Mouse (Mus musculus): ENCODE results near the gene Slc9a9.

Gene Slc9a9

DNA sequence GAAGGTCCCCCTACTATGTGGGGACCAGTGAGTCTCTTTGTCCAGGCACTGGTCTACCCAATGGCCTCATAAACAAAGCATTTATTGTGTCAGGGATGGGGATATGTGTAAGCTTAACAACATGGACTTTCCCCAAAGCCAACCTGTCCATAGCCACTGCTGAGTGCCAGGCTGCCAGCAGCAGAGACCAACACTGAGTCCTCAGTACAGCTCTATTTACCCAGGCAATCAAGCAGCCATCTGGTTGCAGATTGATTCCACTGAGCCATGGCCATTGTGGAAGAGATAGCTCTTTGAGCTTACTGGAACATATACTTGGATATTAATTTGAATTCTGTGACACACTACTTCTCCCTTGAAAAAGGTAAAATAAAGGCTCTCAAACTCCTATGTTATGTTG, 570.2 kb downstream of the Slc9a9 start:
- DNase-seq = no peak

DNA sequence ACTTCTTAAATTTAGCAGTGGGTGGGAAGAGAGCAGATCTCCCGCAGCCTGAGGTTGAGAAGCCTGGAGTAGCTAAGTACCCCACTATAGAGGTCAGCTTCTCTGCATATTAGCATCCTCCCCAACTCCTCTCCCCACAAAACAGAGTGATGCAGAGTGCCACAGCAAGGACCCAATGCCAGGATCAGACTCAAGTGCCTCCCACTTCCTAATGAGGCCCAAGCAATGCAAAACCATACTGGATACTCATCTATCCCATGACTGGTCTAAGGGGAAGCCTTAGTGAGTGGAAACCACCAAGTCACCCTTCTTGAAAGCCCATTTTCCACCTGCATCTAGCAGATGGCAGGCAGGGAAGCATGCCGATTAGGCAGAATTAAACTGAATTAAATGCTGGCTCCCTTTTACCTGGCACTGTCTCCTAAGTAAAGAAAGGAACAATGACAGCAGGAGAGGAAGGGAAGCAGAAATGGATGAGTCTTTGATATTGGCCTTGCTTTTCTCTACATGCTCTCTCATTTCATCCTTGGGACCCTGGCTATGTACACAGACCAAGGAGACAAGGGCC, 573.0 kb downstream of the Slc9a9 start:
- no peak for DNase-seq

DNA sequence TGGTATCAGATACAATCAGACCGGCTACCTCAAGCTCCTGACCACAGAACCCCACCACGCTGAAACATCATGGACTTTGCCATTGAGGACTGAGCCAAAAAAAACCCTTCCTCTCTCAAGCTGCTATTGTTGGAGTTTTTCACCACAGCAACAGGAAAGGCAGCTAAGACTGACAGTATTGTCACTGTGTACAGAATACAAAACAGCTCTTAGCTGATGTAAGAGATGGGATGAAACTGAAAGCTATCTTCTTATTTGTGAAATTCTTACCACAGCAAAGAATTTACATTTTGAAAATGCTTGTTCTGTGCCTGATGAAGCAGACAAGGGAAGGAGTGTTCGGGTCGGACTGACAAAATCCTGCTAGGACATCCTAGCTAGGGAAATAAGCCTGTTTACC, 584.5 kb downstream of the Slc9a9 start:
- DNase-seq = no peak

DNA sequence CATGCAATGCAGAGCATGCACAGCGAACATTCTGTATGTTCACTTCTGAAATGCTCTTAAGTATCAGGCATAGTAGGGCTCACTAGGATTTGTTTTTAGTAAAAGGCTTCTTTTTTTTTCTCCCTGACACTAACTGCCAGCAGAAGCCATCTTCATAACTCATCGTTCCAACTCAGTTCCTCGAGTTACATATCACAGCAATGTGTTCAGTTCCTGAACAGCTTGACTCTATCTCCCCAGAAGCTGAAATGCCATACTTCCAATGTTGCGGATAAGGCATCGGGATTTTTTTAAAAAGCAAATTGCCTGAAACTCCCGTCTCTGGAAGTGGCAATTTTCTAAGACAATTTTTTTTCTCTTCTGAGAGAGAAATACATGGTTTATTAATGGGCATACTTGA, 586.1 kb downstream of the Slc9a9 start:
- peak; percentile 28 for DNase-seq

DNA sequence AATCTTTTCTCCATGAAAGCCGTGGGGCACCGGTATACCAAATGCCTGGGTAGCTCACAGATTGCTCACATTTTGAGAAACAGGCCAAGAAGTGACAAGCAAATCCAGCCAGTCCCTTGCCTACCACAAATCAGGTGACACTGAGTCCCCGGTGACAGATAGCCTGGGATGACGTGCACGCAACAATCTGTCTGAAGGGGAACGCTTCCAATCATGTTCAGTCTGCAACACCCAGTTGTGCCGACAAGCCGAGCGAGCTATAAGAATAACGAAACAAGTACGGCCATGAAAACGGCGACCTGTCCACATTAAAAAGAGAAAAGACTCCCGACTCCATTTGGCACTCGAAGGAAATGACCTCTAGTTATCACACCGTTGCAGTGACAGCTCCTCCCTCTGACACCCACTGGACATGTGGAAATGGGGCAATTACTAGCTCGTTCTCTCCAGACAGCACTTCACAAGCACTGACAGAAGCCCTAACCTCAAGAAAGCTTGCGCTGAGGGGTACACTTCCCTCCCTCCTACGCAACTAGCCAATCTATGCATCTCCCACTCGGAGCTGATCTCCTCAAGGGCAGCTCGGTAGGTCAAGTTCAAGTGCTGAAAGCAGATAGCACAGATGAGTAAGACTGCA, 587.1 kb downstream of the Slc9a9 start:
- no peak for DNase-seq

DNA sequence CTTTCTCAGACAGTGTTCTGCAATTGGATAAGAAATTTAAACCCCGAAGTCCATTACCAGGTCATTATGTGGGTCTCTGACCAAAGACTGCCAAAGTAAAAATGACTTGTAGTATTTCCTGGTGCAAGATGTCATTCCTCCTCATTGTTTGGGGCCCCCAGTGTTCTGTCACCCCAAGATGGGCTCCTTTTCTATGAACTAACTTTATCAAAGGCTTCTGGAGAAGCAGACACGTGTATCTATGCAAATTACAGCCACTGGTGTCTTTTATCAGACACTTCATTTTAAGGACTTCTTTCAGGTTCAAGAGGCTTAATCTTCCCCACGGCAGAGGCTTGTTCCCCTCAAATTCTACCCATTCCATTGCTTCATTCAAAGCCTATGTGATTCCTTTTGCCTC, 593.1 kb downstream of the Slc9a9 start:
- no peak for DNase-seq

DNA sequence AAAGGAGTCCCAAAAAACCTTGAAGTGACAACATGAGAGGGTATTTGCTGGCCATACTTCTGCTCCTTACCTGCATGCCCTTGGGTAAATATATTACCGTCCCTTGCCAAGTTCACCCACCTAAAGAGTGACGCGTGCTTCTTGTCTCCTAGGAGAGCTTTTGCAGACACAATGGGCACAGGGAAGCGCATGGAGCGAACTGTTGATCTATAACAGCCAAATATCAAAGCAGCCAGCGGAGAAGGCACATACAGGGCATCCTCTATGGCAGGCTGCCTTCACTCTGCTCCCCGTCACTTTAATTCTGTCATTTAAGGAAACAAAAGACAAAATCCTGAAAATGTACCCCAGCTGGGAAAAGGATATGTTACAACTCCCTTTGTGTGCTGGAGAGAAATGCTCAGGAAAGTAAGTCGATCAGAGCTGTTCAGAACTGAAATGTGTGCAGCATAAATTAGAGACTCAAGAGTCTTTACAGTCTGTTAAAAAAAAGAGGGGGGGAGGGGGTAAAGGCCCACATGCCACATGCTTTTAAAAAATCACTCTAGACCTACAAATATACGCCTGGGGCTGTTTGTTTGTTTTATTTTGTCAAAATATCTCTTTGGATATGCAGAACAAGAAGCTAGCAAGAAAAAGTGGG, 594.3 kb downstream of the Slc9a9 start:
- no peak for DNase-seq

DNA sequence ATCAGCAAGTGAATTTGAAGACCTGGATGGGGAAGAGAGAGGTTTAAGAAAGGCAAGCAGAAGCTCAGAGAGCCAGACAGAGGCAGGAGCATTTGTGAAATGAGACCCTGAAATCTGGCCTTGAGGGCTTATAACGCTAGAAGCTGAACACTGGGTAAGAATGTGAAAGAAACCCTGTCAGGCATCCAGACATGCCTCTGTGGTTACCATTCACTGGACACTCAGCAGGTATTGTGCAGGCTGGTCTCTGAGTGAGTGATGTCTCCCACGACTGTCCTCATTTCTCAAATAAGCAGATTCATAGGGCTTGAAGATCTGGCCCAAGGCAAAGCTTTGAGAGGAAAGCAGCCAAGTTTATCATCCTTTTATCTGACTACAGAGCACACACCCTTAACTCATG, 596.5 kb downstream of the Slc9a9 start:
- no peak for DNase-seq

DNA sequence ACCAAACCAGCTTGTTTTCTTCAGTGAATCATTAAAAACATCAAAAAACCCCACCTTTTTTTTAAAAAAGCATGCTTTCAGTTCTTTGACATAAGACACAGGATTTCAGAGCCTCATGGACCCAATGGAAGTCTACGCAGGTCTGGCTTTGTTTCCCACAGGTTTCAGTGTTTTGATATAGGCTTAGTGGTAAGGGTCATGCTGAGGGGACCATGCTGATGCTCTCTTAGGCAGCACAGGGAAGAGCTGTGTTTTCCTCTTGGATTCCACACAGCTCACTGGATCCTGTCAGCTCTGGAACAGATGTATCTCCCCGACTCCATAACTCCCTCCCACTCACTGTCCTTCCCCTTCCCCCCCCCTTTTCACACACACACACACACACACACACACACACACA, 597.2 kb downstream of the Slc9a9 start:
- DNase-seq = no peak

DNA sequence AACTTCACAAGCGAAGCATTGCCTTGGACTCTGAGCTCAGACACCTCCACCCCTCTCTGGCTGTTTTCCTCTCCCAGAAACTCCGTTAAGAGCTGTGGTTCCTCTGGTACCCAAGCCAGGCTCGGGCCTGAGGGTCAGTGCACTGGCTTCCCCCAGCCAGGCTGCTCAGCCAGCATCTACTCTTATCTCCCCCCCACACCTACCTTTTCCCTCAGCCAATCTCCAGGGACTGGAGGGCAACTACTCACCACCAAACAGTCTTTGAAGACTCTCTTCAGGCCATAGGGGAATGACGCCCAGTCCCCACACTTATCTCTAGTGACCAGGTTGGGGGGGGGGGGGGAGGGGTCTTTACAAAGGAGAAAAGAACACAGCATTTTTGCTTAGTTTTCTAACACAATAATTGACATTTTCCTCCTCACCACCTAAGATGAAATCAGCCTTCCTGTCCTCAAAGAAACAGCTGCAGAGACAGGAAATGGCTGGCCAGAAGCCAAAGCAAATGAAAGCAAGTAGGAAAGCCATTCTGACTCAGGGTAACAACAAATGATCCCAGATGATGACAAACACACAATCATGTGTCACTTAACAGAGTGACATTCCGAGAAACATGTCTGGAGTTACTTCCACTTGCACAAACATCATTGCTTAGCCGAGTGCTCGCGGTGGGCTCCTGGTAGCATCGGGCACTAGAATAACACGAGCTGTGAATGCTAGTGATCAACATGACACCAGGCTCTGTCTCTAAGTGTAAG, 610.1 kb downstream of the Slc9a9 start:
- peak; percentile 35 for DNase-seq
